ENCODE assay signal across 28 mouse cellular contexts in genomic region chr4:135739148-135739547, GRCm38 (mm10). TPM values are rescaled to one million over a fixed set of nuclear protein-coding genes. Genes with fewer than 3 reads are reported as not detected.
DNase-seq lines count a peak whose midpoint lies in the region; ATAC-seq and TF ChIP-seq lines count a peak whose summit lies in the region.
"Had no signal": no experiment of that assay in that cellular context is flagged by ENCODE, and none has a peak within 500 bp of the region (broad histone marks: within the 10 kb centered on the region; RNA-seq: fewer than 3 reads in every experiment).

No protein-coding gene starts in this region.

- no peak for TF ChIP-seq CTCF in bone marrow, adult 2 months (IDR thresholded peaks at IDR 0.05; ENCODE audit: control insufficient read depth, insufficient read depth, low read length)

- peaks cover 3% of the 10 kb centered on the region for H3K27me3 ChIP-seq in erythroblast, embryonic 14.5 days (ENCODE audit: control insufficient read depth)
- H3K27me3 ChIP-seq in liver, embryonic 16.5 days (ENCODE audit: control insufficient read depth, insufficient read depth, low read depth, low read length), result no peaks in the 10 kb centered on the region
- H3K27me3 ChIP-seq: embryonic facial prominence, embryonic 13.5 days; forebrain, embryonic 15.5 days; hindbrain, embryonic 12.5 days; lung, embryonic 15.5 days; neural tube, embryonic 13.5 days; stomach, embryonic 15.5 days had no signal

- peaks cover 2% of the 10 kb centered on the region; the same call in 1 of the 2 replicates for H3K36me3 ChIP-seq in erythroblast, embryonic 14.5 days (ENCODE audit: control insufficient read depth)
- H3K36me3 ChIP-seq in liver, embryonic 16.5 days (ENCODE audit: control insufficient read depth, insufficient read depth), result peaks cover 9% of the 10 kb centered on the region; the same call in 1 of the 2 replicates
- H3K36me3 ChIP-seq: embryonic facial prominence, embryonic 13.5 days; forebrain, embryonic 15.5 days; heart, embryonic 12.5 days; hindbrain, embryonic 12.5 days; lung, embryonic 15.5 days; neural tube, embryonic 13.5 days had no signal

- peaks cover 2% of the 10 kb centered on the region; the same call in 1 of the 2 replicates for H3K4me1 ChIP-seq in bone marrow, adult 2 months (ENCODE audit: control insufficient read depth, insufficient read depth, low read length)
- peaks cover 50% of the 10 kb centered on the region for H3K4me1 ChIP-seq in erythroblast, embryonic 14.5 days (ENCODE audit: control insufficient read depth)
- peaks cover 22% of the 10 kb centered on the region for H3K4me1 ChIP-seq in liver, embryonic 16.5 days (ENCODE audit: control insufficient read depth, low read depth, low read length)
- H3K4me1 ChIP-seq: forebrain, embryonic 15.5 days had no signal

- peak; percentile 53 for DNase-seq in liver
- no peak for DNase-seq in adrenal gland, adult 8-10 months
- DNase-seq in layer of hippocampus, postnatal 10 days (ENCODE audit: low spot score in 2 of 2), result no peak
- no peak for DNase-seq in urinary bladder, adult 2 months (ENCODE audit: low spot score)
- no peak for DNase-seq in thymus, postnatal 14 days
- DNase-seq: cerebellum, adult 8-10 months; cerebellum, postnatal 36 days; embryo, embryonic 11 days; gastrocnemius, postnatal 14 days; heart, adult 11 months; heart, postnatal 10 days; kidney, adult 9 months; kidney, postnatal 25 days; lung, postnatal 36 days; right cerebral cortex, postnatal 4 days; thymus, adult 18-20 months had no signal

- WGBS in bone marrow, adult 2 months, result 70% methylated on average over 7 of the region's 7 CpGs
- WGBS in liver, embryonic 16.5 days (ENCODE audit: insufficient replicate concordance), result 41% methylated on average over 7 of the region's 7 CpGs

- peak overlapping the region; percentile 1; the same call in 1 of the 2 replicates for H3K27ac ChIP-seq in bone marrow, adult 2 months (ENCODE audit: control insufficient read depth, insufficient read depth, low read depth, low read length, poor library complexity)
- H3K27ac ChIP-seq in liver, embryonic 16.5 days (ENCODE audit: low read length), result peak overlapping the region; percentile 66
- H3K27ac ChIP-seq: embryonic facial prominence, embryonic 13.5 days; forebrain, embryonic 15.5 days; hindbrain, embryonic 12.5 days; lung, embryonic 15.5 days; neural tube, embryonic 13.5 days; stomach, embryonic 15.5 days had no signal

- H3K9ac ChIP-seq in liver, embryonic 16.5 days (ENCODE audit: low read depth, low read length), result no peak overlapping the region
- H3K9ac ChIP-seq: embryonic facial prominence, embryonic 13.5 days; forebrain, embryonic 15.5 days; heart, embryonic 12.5 days; hindbrain, embryonic 12.5 days; lung, embryonic 15.5 days; neural tube, embryonic 13.5 days; stomach, embryonic 15.5 days had no signal

- H3K9me3 ChIP-seq in erythroblast, embryonic 14.5 days (ENCODE audit: control insufficient read depth, low read length), result peaks cover 12% of the 10 kb centered on the region
- H3K9me3 ChIP-seq in liver, embryonic 16.5 days (replicated peaks; ENCODE audit: control insufficient read depth, low read length), result no peaks in the 10 kb centered on the region
- H3K9me3 ChIP-seq: forebrain, embryonic 15.5 days had no signal

- TF ChIP-seq POLR2A in bone marrow, adult 2 months (IDR thresholded peaks at IDR 0.05; ENCODE audit: borderline replicate concordance, control insufficient read depth, low read depth, low read length), result no peak

- peak; percentile 66 for ATAC-seq in liver, embryonic 16.5 days (ENCODE audit: low read depth)
- ATAC-seq: forebrain, embryonic 15.5 days; midbrain, embryonic 16.5 days had no signal

- H3K4me3 ChIP-seq in bone marrow, adult 2 months (replicated peaks; ENCODE audit: control insufficient read depth, low read depth, low read length), result no peak overlapping the region
- peak overlapping the region; percentile 19 for H3K4me3 ChIP-seq in erythroblast, embryonic 14.5 days (replicated peaks)
- H3K4me3 ChIP-seq in liver, embryonic 16.5 days (ENCODE audit: low read depth, low read length), result no peak overlapping the region
- H3K4me3 ChIP-seq: embryonic facial prominence, embryonic 13.5 days; forebrain, embryonic 15.5 days; heart, embryonic 12.5 days; hindbrain, embryonic 12.5 days; lung, embryonic 15.5 days; myocyte; neural tube, embryonic 13.5 days; stomach, embryonic 15.5 days had no signal

- peak overlapping the region; percentile 36 for H3K4me2 ChIP-seq in liver, embryonic 16.5 days (ENCODE audit: low read depth, low read length)
- H3K4me2 ChIP-seq: embryonic facial prominence, embryonic 13.5 days; forebrain, embryonic 15.5 days; heart, embryonic 12.5 days; hindbrain, embryonic 12.5 days; lung, embryonic 15.5 days; neural tube, embryonic 13.5 days; stomach, embryonic 15.5 days had no signal

RNA-seq across cellular contexts. Expression of gene Il22ra1, which starts 11.2 kb away (rescaled TPM):
- polyA plus RNA-seq in bone marrow, adult 2 months (2011; ENCODE audit: insufficient read depth, insufficient read length, low replicate concordance, missing spikeins), result not detected in 2 replicates
- 0.02 TPM in 1 of 2 replicates, not detected in the other for polyA plus RNA-seq in erythroblast, embryonic 14.5 days (2012)
- polyA plus RNA-seq in liver, embryonic 16.5 days (2015; fragmentation: Nextera tagmentation; extraction: Ambion mirVana), result 0.34 and 0.50 TPM in 2 replicates
- 1 to 10 TPM in 2 of 4 experiments, under 1 TPM in 1, not detected in 1; 0.35 to 2.5 (median 1.1) TPM for total RNA-seq in adrenal gland, adult 8-10 months (2022)
- total RNA-seq in layer of hippocampus, postnatal 10 days (2021), result under 1 TPM; 0.13 to 0.18 TPM
- polyA plus RNA-seq in urinary bladder, adult 2 months (2012; rRNA removed), result 0.38 and 0.47 TPM in 2 replicates
- polyA plus RNA-seq: forebrain, embryonic 15.5 days; heart, embryonic 12.5 days; hindbrain, embryonic 12.5 days; midbrain, embryonic 16.5 days; neural tube, embryonic 13.5 days had no signal

RNA-seq across cellular contexts. Expression of gene Myom3, which starts 20.4 kb away (rescaled TPM):
- polyA plus RNA-seq in bone marrow, adult 2 months (2011; ENCODE audit: insufficient read depth, insufficient read length, low replicate concordance, missing spikeins), result not detected in 2 replicates
- not detected in 2 replicates for polyA plus RNA-seq in erythroblast, embryonic 14.5 days (2012)
- 0.35 and 0.72 TPM in 2 replicates for polyA plus RNA-seq in liver, embryonic 16.5 days (2015; fragmentation: Nextera tagmentation; extraction: Ambion mirVana)
- total RNA-seq in adrenal gland, adult 8-10 months (2022), result under 1 TPM; 0.12 to 0.52 (median 0.22) TPM
- 1 to 10 TPM; 2.0 to 2.4 TPM for total RNA-seq in layer of hippocampus, postnatal 10 days (2021)
- 0.21 and 0.25 TPM in 2 replicates for polyA plus RNA-seq in urinary bladder, adult 2 months (2012; rRNA removed)

RNA-seq across cellular contexts. Expression of gene Ifnlr1, which starts 53.1 kb away (rescaled TPM):
- polyA plus RNA-seq in bone marrow, adult 2 months (2011; ENCODE audit: insufficient read depth, insufficient read length, low replicate concordance, missing spikeins), result 3.2 and 7.3 TPM in 2 replicates
- not detected in 2 replicates for polyA plus RNA-seq in erythroblast, embryonic 14.5 days (2012)
- polyA plus RNA-seq in liver, embryonic 16.5 days (2015; fragmentation: Nextera tagmentation; extraction: Ambion mirVana), result 0.19 and 0.31 TPM in 2 replicates
- total RNA-seq in adrenal gland, adult 8-10 months (2022), result under 1 TPM in 3 of 4 experiments, not detected in 1; 0.17 to 0.22 (median 0.18) TPM
- under 1 TPM; 0.41 to 0.42 TPM for total RNA-seq in layer of hippocampus, postnatal 10 days (2021)
- polyA plus RNA-seq in urinary bladder, adult 2 months (2012; rRNA removed), result 6.5 and 8.0 TPM in 2 replicates
- polyA plus RNA-seq: myocyte had no signal
